Mouse (Mus musculus) liver, embryonic 14.5 days (tissue): Measurements from ENCODE around the gene Nbeal2.

Experiments used
- CTCF ChIP-seq: IDR thresholded peaks from 2 replicates; pipeline ENCODE4 v1.5.1; 2016; ENCODE audit warnings: antibody characterized with exemption, low read depth, control low read depth
- EP300 ChIP-seq: IDR thresholded peaks from 2 replicates; pipeline ENCODE4 v1.6.1; 2016; ENCODE audit warnings: antibody characterized with exemption, low read depth

GRCm38 (mm10) chr9:110676492-110676911, 22.5 kb upstream of the Nbeal2 start:
- TF ChIP-seq CTCF (no peak), EP300 (no peak)
